Mouse (Mus musculus): Measurements from ENCODE around the gene Mpp3. TPM values are rescaled to one million over a fixed set of nuclear protein-coding genes. Genes with fewer than 3 reads are reported as not detected.

The Mpp3 gene
- polyA plus RNA-seq, 1 experiment from 2014 or later, result 10.3 TPM

DNA sequence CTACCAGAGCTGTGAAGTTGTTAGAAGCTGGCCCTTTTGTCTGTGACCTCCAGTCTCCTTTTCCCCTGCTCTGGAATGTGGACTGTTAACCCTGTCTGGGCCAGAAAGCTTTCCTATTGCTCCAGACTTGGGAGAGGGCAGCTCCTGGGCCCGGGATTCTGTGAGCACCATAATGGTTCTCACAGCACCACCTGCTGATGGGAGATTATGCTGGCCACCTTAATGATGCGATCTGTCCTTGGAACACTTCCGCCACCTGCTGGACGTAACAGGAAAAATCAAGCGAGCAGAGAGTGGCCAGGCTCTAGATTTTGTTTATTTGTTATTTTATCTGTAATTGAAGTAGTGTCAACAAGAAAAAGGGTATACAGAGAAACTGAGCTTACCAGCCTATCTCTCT lies 59.5 kb downstream of the Mpp3 start:
- peak; percentile 85 for DNase-seq (ENCODE audit: low spot score)
- H3K27me3 ChIP-seq (replicated peaks; ENCODE audit: low read depth, poor library complexity, severe bottlenecking), result peaks cover 48% of the 10 kb centered on the region
- 0% methylated on average over 5 of the region's 5 CpGs for WGBS
- no peaks in the 10 kb centered on the region for H3K9me3 ChIP-seq
- H3K4me1 ChIP-seq, result peaks cover 50% of the 10 kb centered on the region
- H3K36me3 ChIP-seq (replicated peaks), result no peaks in the 10 kb centered on the region
- H3K27ac ChIP-seq (replicated peaks), result peak overlapping the region; percentile 45; the same call in 1 of the 2 replicates
- H3K4me3 ChIP-seq, result 0 out of 2 replicates have a peak overlapping the region, but pooled peaks have one; percentile 1

- 7% methylated on average over 7 of the region's 7 CpGs for WGBS
- Histone ChIP-seq H3K36me3 (replicated peaks) (no peaks in the 10 kb centered on the region), H3K27me3 (replicated peaks; ENCODE audit: low read depth, poor library complexity, severe bottlenecking) (peaks cover 53% of the 10 kb centered on the region), H3K9me3 (no peaks in the 10 kb centered on the region), H3K4me3 (0 out of 2 replicates have a peak overlapping the region, but pooled peaks have one; percentile 1), H3K4me1 (peaks cover 54% of the 10 kb centered on the region), H3K27ac (replicated peaks) (peak overlapping the region; percentile 45; the same call in 1 of the 2 replicates)
- no peak for DNase-seq (ENCODE audit: low spot score)
These were observed 60.0 kb downstream of the Mpp3 start for GRCm38 (mm10) chr11:101968311-101968710.

- Histone ChIP-seq H3K27ac (replicated peaks) (peak within 1 kb of the TSS; percentile 63; the same call in 1 of the 2 replicates), H3K27me3 (replicated peaks; ENCODE audit: low read depth, poor library complexity, severe bottlenecking) (peaks cover 65% of the 10 kb centered on the region), H3K4me1 (peaks cover 67% of the 10 kb centered on the region), H3K9me3 (no peaks in the 10 kb centered on the region), H3K4me3 (0 out of 2 replicates have a peak within 1 kb of the TSS, but pooled peaks have one; percentile 9), H3K36me3 (replicated peaks) (no peaks in the 10 kb centered on the region)
- 21% methylated on average over 10 of the region's 10 CpGs for WGBS
- DNase-seq (ENCODE audit: low spot score), result no peak
These were observed 61.2 kb downstream of the Mpp3 start, which contains the start of gene Sost for GRCm38 (mm10) chr11:101966965-101967614. Gene Sost, minus strand, starts transcription at chr11:101967015.

- H3K4me1 ChIP-seq, result peaks cover 69% of the 10 kb centered on the region
- H3K27ac ChIP-seq (replicated peaks), result no peak overlapping the region
- 5% methylated on average over 2 of the region's 2 CpGs for WGBS
- H3K4me3 ChIP-seq, result no peak overlapping the region
- H3K36me3 ChIP-seq (replicated peaks), result no peaks in the 10 kb centered on the region
- no peaks in the 10 kb centered on the region for H3K9me3 ChIP-seq
- DNase-seq (ENCODE audit: low spot score), result no peak
- peaks cover 80% of the 10 kb centered on the region for H3K27me3 ChIP-seq (replicated peaks; ENCODE audit: low read depth, poor library complexity, severe bottlenecking)
These were observed 62.7 kb downstream of the Mpp3 start for GRCm38 (mm10) chr11:101965553-101965952.

DNA sequence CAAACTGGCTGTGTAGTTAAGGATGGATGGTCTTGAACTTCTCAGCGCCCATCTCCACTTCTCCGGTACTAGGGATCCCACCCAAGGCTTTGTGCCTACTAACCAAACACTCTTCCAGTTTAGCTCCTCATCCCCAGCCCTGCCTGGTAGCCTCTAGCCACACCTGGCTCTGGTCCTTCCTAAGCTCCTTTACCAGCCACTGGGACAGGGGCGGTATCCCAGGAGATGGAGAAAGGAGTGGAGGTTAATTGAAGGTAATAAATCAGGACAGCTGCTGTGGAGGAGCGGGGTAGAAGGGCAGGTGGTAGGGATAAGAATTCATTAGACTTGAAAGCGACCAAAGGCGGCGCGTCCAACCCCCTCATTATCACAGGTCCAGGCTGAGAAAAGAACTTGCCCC lies 63.6 kb downstream of the Mpp3 start:
- peak; percentile 40 for DNase-seq (ENCODE audit: low spot score)
- Histone ChIP-seq H3K9me3 (no peaks in the 10 kb centered on the region), H3K27me3 (replicated peaks; ENCODE audit: low read depth, poor library complexity, severe bottlenecking) (peaks cover 89% of the 10 kb centered on the region), H3K4me3 (peak overlapping the region; percentile 63; the same call in 1 of the 2 replicates), H3K36me3 (replicated peaks) (no peaks in the 10 kb centered on the region), H3K4me1 (peaks cover 69% of the 10 kb centered on the region), H3K27ac (replicated peaks) (no peak overlapping the region)
- 3% methylated on average over 8 of the region's 8 CpGs for WGBS

DNA sequence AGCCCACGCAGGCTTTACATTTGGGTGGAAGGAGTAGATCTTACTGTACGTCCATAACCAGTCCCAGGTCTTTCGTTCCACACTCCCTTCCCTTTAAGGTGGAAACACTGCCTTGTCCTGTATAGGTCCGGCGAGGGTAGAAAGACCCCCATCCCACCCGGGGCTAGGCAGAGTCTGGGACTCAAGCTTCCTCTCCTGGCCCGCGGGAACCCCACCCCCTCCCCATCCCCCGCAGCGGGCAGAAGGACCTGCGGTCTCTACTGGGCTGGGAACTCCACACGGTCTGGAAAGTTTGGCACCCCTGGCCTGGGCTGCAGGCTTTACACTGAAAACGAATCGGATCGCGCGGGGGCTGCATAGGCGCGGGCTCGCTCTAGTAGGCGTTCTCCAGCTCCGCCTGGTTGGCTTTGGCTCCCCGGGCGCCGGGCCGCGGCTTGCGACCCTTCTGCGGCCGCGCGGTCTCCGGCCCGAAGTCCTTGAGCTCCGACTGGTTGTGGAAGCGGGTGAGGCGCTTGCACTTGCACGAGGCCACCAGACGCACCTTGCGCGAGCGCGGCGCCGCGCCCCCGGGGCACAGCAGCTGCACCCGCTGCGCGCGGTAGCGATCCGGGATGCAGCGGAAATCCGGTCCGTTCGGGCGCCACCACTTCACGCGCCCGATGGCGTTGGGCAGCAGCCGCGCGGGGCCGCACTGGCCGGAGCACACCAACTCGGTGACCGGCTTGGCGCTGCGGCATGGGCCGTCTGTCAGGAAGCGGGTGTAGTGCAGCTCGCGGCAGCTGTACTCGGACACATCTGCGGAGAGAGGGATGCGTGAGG lies 64.6 kb downstream of the Mpp3 start:
- H3K4me1 ChIP-seq, result peaks cover 68% of the 10 kb centered on the region
- no peaks in the 10 kb centered on the region for H3K36me3 ChIP-seq (replicated peaks)
- H3K27ac ChIP-seq (replicated peaks), result peak overlapping the region; percentile 75
- H3K27me3 ChIP-seq (replicated peaks; ENCODE audit: low read depth, poor library complexity, severe bottlenecking), result peaks cover 98% of the 10 kb centered on the region
- peak overlapping the region; percentile 63 for H3K4me3 ChIP-seq
- H3K9me3 ChIP-seq, result no peaks in the 10 kb centered on the region
- WGBS, result under 1% methylated on average over 78 of the region's 78 CpGs
- peak; percentile 77 for DNase-seq (ENCODE audit: low spot score)

GRCm38 (mm10) chr11:101963043-101963442 lies 65.2 kb downstream of the Mpp3 start:
- H3K36me3 ChIP-seq (replicated peaks), result no peaks in the 10 kb centered on the region
- peak; percentile 40 for DNase-seq (ENCODE audit: low spot score)
- H3K27ac ChIP-seq (replicated peaks), result no peak overlapping the region
- peak overlapping the region; percentile 63 for H3K4me3 ChIP-seq
- peaks cover 62% of the 10 kb centered on the region for H3K4me1 ChIP-seq
- no peaks in the 10 kb centered on the region for H3K9me3 ChIP-seq
- WGBS, result 2% methylated on average over 11 of the region's 11 CpGs
- H3K27me3 ChIP-seq (replicated peaks; ENCODE audit: low read depth, poor library complexity, severe bottlenecking), result peaks cover 98% of the 10 kb centered on the region

- Histone ChIP-seq H3K4me1 (peaks cover 28% of the 10 kb centered on the region), H3K4me3 (no peak overlapping the region), H3K27me3 (replicated peaks; ENCODE audit: low read depth, poor library complexity, severe bottlenecking) (peaks cover 86% of the 10 kb centered on the region), H3K9me3 (no peaks in the 10 kb centered on the region), H3K36me3 (replicated peaks) (no peaks in the 10 kb centered on the region), H3K27ac (replicated peaks) (no peak overlapping the region)
- 77% methylated on average over 5 of the region's 5 CpGs for WGBS
- DNase-seq (ENCODE audit: low spot score), result no peak
These were observed 70.8 kb downstream of the Mpp3 start for GRCm38 (mm10) chr11:101957476-101957875.

- H3K36me3 ChIP-seq (replicated peaks), result no peaks in the 10 kb centered on the region
- H3K27ac ChIP-seq (replicated peaks), result no peak overlapping the region
- WGBS, result 65% methylated on average over 4 of the region's 4 CpGs
- H3K27me3 ChIP-seq (replicated peaks; ENCODE audit: low read depth, poor library complexity, severe bottlenecking), result peaks cover 71% of the 10 kb centered on the region
- peaks cover 31% of the 10 kb centered on the region for H3K4me1 ChIP-seq
- H3K9me3 ChIP-seq, result no peaks in the 10 kb centered on the region
- no peak overlapping the region for H3K4me3 ChIP-seq
- DNase-seq (ENCODE audit: low spot score), result no peak
These were observed 74.8 kb downstream of the Mpp3 start for GRCm38 (mm10) chr11:101953441-101953840.

DNA sequence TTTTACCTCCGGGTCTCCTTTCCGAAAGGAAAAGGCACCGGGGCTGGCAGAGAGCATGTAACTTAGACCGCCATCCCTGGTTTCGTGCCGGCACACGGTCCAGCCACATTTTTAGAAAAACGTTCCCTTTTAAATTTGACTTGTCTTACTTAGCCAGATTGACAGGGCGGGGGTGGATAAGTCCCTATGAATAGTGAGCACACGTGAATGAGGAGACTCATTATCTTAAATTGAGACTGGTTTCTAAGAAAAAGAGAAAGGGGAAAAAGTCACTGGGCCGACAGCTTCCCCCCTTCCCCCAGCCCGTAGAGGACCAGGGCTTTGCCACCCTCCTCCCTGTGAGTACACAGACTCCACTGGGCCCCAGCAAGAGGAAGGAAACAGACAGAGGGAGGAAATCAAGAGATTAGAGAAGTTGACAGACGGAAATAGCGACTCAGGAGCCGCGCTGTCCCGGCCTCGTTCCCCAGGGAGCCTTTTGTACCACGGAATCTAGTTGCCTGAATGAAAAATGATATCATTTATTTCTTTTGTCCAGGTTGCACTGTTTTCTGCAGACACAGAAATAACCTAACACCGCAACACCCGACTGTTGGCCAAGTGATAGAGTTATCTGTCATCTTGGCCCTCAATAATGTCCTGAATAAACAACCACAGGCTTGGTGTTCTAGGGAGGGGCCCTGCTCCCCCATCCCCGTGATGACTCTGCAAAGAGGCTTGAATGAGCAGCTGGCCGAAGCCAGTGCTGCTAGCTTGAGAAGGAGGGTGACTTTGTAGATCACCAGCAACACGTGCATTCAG lies 75.5 kb downstream of the Mpp3 start:
- peak overlapping the region; percentile 58 for H3K27ac ChIP-seq (replicated peaks)
- H3K9me3 ChIP-seq, result no peaks in the 10 kb centered on the region
- WGBS, result 27% methylated on average over 24 of the region's 24 CpGs
- peaks cover 66% of the 10 kb centered on the region for H3K27me3 ChIP-seq (replicated peaks; ENCODE audit: low read depth, poor library complexity, severe bottlenecking)
- peaks cover 30% of the 10 kb centered on the region for H3K4me1 ChIP-seq
- H3K36me3 ChIP-seq (replicated peaks), result no peaks in the 10 kb centered on the region
- H3K4me3 ChIP-seq, result peak overlapping the region; percentile 37
- peak; percentile 49 for DNase-seq (ENCODE audit: low spot score)

DNA sequence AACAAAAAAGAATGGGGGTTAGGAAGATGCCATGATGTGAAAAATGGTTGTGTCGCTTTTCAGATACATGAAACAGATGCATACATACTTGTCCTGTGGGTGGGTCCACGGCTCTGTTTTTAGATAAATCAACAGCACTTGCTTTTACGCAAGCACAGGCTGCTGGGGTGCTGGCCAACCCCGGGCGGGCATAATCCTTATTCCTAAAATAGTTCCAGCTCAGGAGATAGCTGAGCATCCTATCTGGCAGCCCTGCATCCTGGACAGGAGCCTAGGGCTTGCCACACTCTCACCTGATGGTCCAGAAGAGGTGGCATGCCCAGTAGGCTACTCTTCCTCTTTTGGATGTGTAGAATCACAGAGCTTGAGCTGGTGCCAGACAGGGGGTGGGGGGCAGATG lies 78.2 kb downstream of the Mpp3 start:
- WGBS, result 87% methylated on average over 5 of the region's 5 CpGs
- Histone ChIP-seq H3K27me3 (replicated peaks; ENCODE audit: low read depth, poor library complexity, severe bottlenecking) (peaks cover 41% of the 10 kb centered on the region), H3K9me3 (no peaks in the 10 kb centered on the region), H3K4me1 (peaks cover 36% of the 10 kb centered on the region), H3K36me3 (replicated peaks) (no peaks in the 10 kb centered on the region), H3K27ac (replicated peaks) (no peak overlapping the region), H3K4me3 (no peak overlapping the region)
- DNase-seq (ENCODE audit: low spot score), result no peak

All from embryonic facial prominence, embryonic 10.5 days (tissue).